Mouse (Mus musculus): Measurements from ENCODE around the gene St5.

GRCm38 (mm10) chr7:109609565-109610345, 93.7 kb downstream of the St5 start:
- TF ChIP-seq POLR2A (IDR thresholded peaks at IDR 0.05; ENCODE audit: low read depth, low read length): no peak
- TF ChIP-seq CTCF (IDR thresholded peaks at IDR 0.05; ENCODE audit: extremely low read depth, insufficient read depth, insufficient read length, insufficient replicate concordance): no peak

Measured in spleen, adult 2 months (tissue).